Mouse (Mus musculus): ENCODE data around the gene Hrh3. TPM values are rescaled to one million over a fixed set of nuclear protein-coding genes. Genes with fewer than 3 reads are reported as not detected.

The Hrh3 gene
- 0.20 TPM in 1 of 2 replicates, not detected in the other for polyA plus RNA-seq (2015; fragmentation: Nextera tagmentation; extraction: Ambion mirVana)

GRCm38 (mm10) chr2:180103978-180104658, at the start of gene Hrh3:
TSS of gene Hrh3 (minus strand) at chr2:180104488.
- Histone ChIP-seq H3K9ac (ENCODE audit: low read length) (no peak within 1 kb of the TSS), H3K27ac (ENCODE audit: low read length) (no peak within 1 kb of the TSS), H3K27me3 (ENCODE audit: control insufficient read depth, insufficient read depth, low read length) (peaks cover 64% of the 10 kb centered on the region), H3K9me3 (replicated peaks; ENCODE audit: control insufficient read depth, low read length) (no peaks in the 10 kb centered on the region), H3K4me1 (ENCODE audit: control insufficient read depth, insufficient read depth, low read length) (peaks cover 18% of the 10 kb centered on the region), H3K36me3 (ENCODE audit: control insufficient read depth, insufficient read depth) (no peaks in the 10 kb centered on the region), H3K4me3 (ENCODE audit: low read length) (peak within 1 kb of the TSS; percentile 63), H3K4me2 (ENCODE audit: low read depth, low read length) (peak within 1 kb of the TSS; percentile 97)
- under 1% methylated on average over 63 of the region's 87 CpGs for WGBS
- ATAC-seq (replicated peaks; ENCODE audit: extremely low read depth, insufficient read depth, low FRiP score) = peak; percentile 72

- no peak for ATAC-seq (replicated peaks; ENCODE audit: extremely low read depth, insufficient read depth, low FRiP score)
- H3K9me3 ChIP-seq (replicated peaks; ENCODE audit: control insufficient read depth, low read length) = no peaks in the 10 kb centered on the region
- no peak overlapping the region for H3K4me3 ChIP-seq (ENCODE audit: low read length)
- peaks cover 8% of the 10 kb centered on the region for H3K4me1 ChIP-seq (ENCODE audit: control insufficient read depth, insufficient read depth, low read length)
- no peak overlapping the region for H3K27ac ChIP-seq (ENCODE audit: low read length)
- no peak overlapping the region for H3K9ac ChIP-seq (ENCODE audit: low read length)
- no peak overlapping the region for H3K4me2 ChIP-seq (ENCODE audit: low read depth, low read length)
- H3K27me3 ChIP-seq (ENCODE audit: control insufficient read depth, insufficient read depth, low read length) = no peaks in the 10 kb centered on the region
- H3K36me3 ChIP-seq (ENCODE audit: control insufficient read depth, insufficient read depth) = peaks cover 48% of the 10 kb centered on the region
- 76% methylated on average over 9 of the region's 9 CpGs for WGBS
Measured at GRCm38 (mm10) chr2:180148551-180148950, 44.3 kb upstream of the Hrh3 start.

GRCm38 (mm10) chr2:180147379-180147778, 43.1 kb upstream of the Hrh3 start:
- Histone ChIP-seq H3K4me1 (ENCODE audit: control insufficient read depth, insufficient read depth, low read length) (peaks cover 8% of the 10 kb centered on the region), H3K27me3 (ENCODE audit: control insufficient read depth, insufficient read depth, low read length) (no peaks in the 10 kb centered on the region), H3K9ac (ENCODE audit: low read length) (no peak overlapping the region), H3K4me3 (ENCODE audit: low read length) (no peak overlapping the region), H3K27ac (ENCODE audit: low read length) (peak overlapping the region; percentile 62), H3K9me3 (replicated peaks; ENCODE audit: control insufficient read depth, low read length) (no peaks in the 10 kb centered on the region), H3K36me3 (ENCODE audit: control insufficient read depth, insufficient read depth) (peaks cover 45% of the 10 kb centered on the region), H3K4me2 (ENCODE audit: low read depth, low read length) (peak overlapping the region; percentile 24; the same call in 1 of the 2 replicates)
- 0 out of 2 replicates have a peak, but pooled peaks have one; percentile 67 for ATAC-seq (replicated peaks; ENCODE audit: extremely low read depth, insufficient read depth, low FRiP score)
- WGBS = 44% methylated on average over 6 of the region's 6 CpGs

- Histone ChIP-seq H3K27me3 (ENCODE audit: control insufficient read depth, insufficient read depth, low read length) (no peaks in the 10 kb centered on the region), H3K36me3 (ENCODE audit: control insufficient read depth, insufficient read depth) (peaks cover 43% of the 10 kb centered on the region), H3K4me3 (ENCODE audit: low read length) (no peak overlapping the region), H3K4me1 (ENCODE audit: control insufficient read depth, insufficient read depth, low read length) (peaks cover 8% of the 10 kb centered on the region), H3K9me3 (replicated peaks; ENCODE audit: control insufficient read depth, low read length) (no peaks in the 10 kb centered on the region), H3K9ac (ENCODE audit: low read length) (no peak overlapping the region), H3K27ac (ENCODE audit: low read length) (no peak overlapping the region), H3K4me2 (ENCODE audit: low read depth, low read length) (no peak overlapping the region)
- ATAC-seq (replicated peaks; ENCODE audit: extremely low read depth, insufficient read depth, low FRiP score) = no peak
- WGBS = 81% methylated on average over 2 of the region's 2 CpGs
Measured at GRCm38 (mm10) chr2:180146091-180146490, 41.8 kb upstream of the Hrh3 start.

- no peak overlapping the region for H3K9ac ChIP-seq (ENCODE audit: low read length)
- no peak overlapping the region for H3K4me3 ChIP-seq (ENCODE audit: low read length)
- H3K4me1 ChIP-seq (ENCODE audit: control insufficient read depth, insufficient read depth, low read length) = no peaks in the 10 kb centered on the region
- no peaks in the 10 kb centered on the region for H3K27me3 ChIP-seq (ENCODE audit: control insufficient read depth, insufficient read depth, low read length)
- no peak for ATAC-seq (replicated peaks; ENCODE audit: extremely low read depth, insufficient read depth, low FRiP score)
- peaks cover 13% of the 10 kb centered on the region for H3K36me3 ChIP-seq (ENCODE audit: control insufficient read depth, insufficient read depth)
- WGBS = 58% methylated on average over 5 of the region's 5 CpGs
- no peaks in the 10 kb centered on the region for H3K9me3 ChIP-seq (replicated peaks; ENCODE audit: control insufficient read depth, low read length)
- no peak overlapping the region for H3K4me2 ChIP-seq (ENCODE audit: low read depth, low read length)
- no peak overlapping the region for H3K27ac ChIP-seq (ENCODE audit: low read length)
Measured at GRCm38 (mm10) chr2:180135414-180135813, 31.1 kb upstream of the Hrh3 start.

- WGBS = 66% methylated on average over 3 of the region's 3 CpGs
- no peak overlapping the region for H3K4me3 ChIP-seq (ENCODE audit: low read length)
- no peak for ATAC-seq (replicated peaks; ENCODE audit: extremely low read depth, insufficient read depth, low FRiP score)
- H3K27me3 ChIP-seq (ENCODE audit: control insufficient read depth, insufficient read depth, low read length) = no peaks in the 10 kb centered on the region
- no peak overlapping the region for H3K4me2 ChIP-seq (ENCODE audit: low read depth, low read length)
- no peaks in the 10 kb centered on the region for H3K4me1 ChIP-seq (ENCODE audit: control insufficient read depth, insufficient read depth, low read length)
- no peak overlapping the region for H3K9ac ChIP-seq (ENCODE audit: low read length)
- no peaks in the 10 kb centered on the region for H3K9me3 ChIP-seq (replicated peaks; ENCODE audit: control insufficient read depth, low read length)
- H3K27ac ChIP-seq (ENCODE audit: low read length) = no peak overlapping the region
- H3K36me3 ChIP-seq (ENCODE audit: control insufficient read depth, insufficient read depth) = peaks cover 13% of the 10 kb centered on the region
Measured at GRCm38 (mm10) chr2:180133911-180134310, 29.6 kb upstream of the Hrh3 start.

GRCm38 (mm10) chr2:180133231-180133630, 28.9 kb upstream of the Hrh3 start:
- no peaks in the 10 kb centered on the region for H3K27me3 ChIP-seq (ENCODE audit: control insufficient read depth, insufficient read depth, low read length)
- H3K36me3 ChIP-seq (ENCODE audit: control insufficient read depth, insufficient read depth) = peaks cover 8% of the 10 kb centered on the region
- no peaks in the 10 kb centered on the region for H3K9me3 ChIP-seq (replicated peaks; ENCODE audit: control insufficient read depth, low read length)
- H3K4me1 ChIP-seq (ENCODE audit: control insufficient read depth, insufficient read depth, low read length) = 0 out of 2 replicates have a peak, but pooled peaks cover under 1% of the 10 kb centered on the region
- no peak for ATAC-seq (replicated peaks; ENCODE audit: extremely low read depth, insufficient read depth, low FRiP score)
- WGBS = 72% methylated on average over 4 of the region's 4 CpGs
- no peak overlapping the region for H3K27ac ChIP-seq (ENCODE audit: low read length)
- H3K9ac ChIP-seq (ENCODE audit: low read length) = no peak overlapping the region
- no peak overlapping the region for H3K4me2 ChIP-seq (ENCODE audit: low read depth, low read length)
- H3K4me3 ChIP-seq (ENCODE audit: low read length) = no peak overlapping the region

GRCm38 (mm10) chr2:180127675-180128074, 23.4 kb upstream of the Hrh3 start:
- 45% methylated on average over 1 of the region's 1 CpGs for WGBS
- no peak for ATAC-seq (replicated peaks; ENCODE audit: extremely low read depth, insufficient read depth, low FRiP score)
- Histone ChIP-seq H3K27ac (ENCODE audit: low read length) (no peak overlapping the region), H3K4me1 (ENCODE audit: control insufficient read depth, insufficient read depth, low read length) (peaks cover 13% of the 10 kb centered on the region), H3K9ac (ENCODE audit: low read length) (no peak overlapping the region), H3K27me3 (ENCODE audit: control insufficient read depth, insufficient read depth, low read length) (no peaks in the 10 kb centered on the region), H3K36me3 (ENCODE audit: control insufficient read depth, insufficient read depth) (no peaks in the 10 kb centered on the region), H3K4me3 (ENCODE audit: low read length) (no peak overlapping the region), H3K4me2 (ENCODE audit: low read depth, low read length) (no peak overlapping the region), H3K9me3 (replicated peaks; ENCODE audit: control insufficient read depth, low read length) (no peaks in the 10 kb centered on the region)

GRCm38 (mm10) chr2:180126195-180126594, 21.9 kb upstream of the Hrh3 start:
- Histone ChIP-seq H3K4me1 (ENCODE audit: control insufficient read depth, insufficient read depth, low read length) (peaks cover 13% of the 10 kb centered on the region), H3K36me3 (ENCODE audit: control insufficient read depth, insufficient read depth) (no peaks in the 10 kb centered on the region), H3K4me2 (ENCODE audit: low read depth, low read length) (no peak overlapping the region), H3K27me3 (ENCODE audit: control insufficient read depth, insufficient read depth, low read length) (no peaks in the 10 kb centered on the region), H3K27ac (ENCODE audit: low read length) (no peak overlapping the region), H3K9ac (ENCODE audit: low read length) (no peak overlapping the region), H3K4me3 (ENCODE audit: low read length) (no peak overlapping the region), H3K9me3 (replicated peaks; ENCODE audit: control insufficient read depth, low read length) (no peaks in the 10 kb centered on the region)
- no peak; the same call in 1 of the 2 replicates for ATAC-seq (replicated peaks; ENCODE audit: extremely low read depth, insufficient read depth, low FRiP score)
- WGBS = 18% methylated on average over 4 of the region's 4 CpGs
